Mouse (Mus musculus) myocyte (in vitro differentiated cells): ENCODE data around the gene Kctd5.

ENCODE experiments used
- CEBPB ChIP-seq: IDR thresholded peaks from 2 replicates; pipeline ENCODE4 v1.6.1; 2011; ENCODE audit warnings: mild to moderate bottlenecking, moderate library complexity; ENCODE audit not compliant: poor library complexity, insufficient read depth, severe bottlenecking
- E2F4 ChIP-seq: IDR thresholded peaks from one replicate; pipeline ENCODE4 v1.6.1; 2011; ENCODE audit warnings: mild to moderate bottlenecking, control low read depth, moderate library complexity; ENCODE audit not compliant: insufficient read depth
- MAX ChIP-seq: IDR thresholded peaks from one replicate; pipeline ENCODE4 v1.6.1; 2011; ENCODE audit warnings: low read depth, mild to moderate bottlenecking, control low read depth
- MYOD1 ChIP-seq, 3 experiments: IDR thresholded peaks; one replicate each; pipeline ENCODE4 v1.6.1; 2011; ENCODE audit warnings: control low read depth in 2 of 3, low read depth in 2 of 3, mild to moderate bottlenecking in 2 of 3, moderate library complexity in 1 of 3; ENCODE audit not compliant: insufficient read length in 2 of 3, control insufficient read depth in 1 of 3
- MYOG ChIP-seq, 3 experiments: IDR thresholded peaks; one replicate each; pipeline ENCODE4 v1.6.1; 2011; ENCODE audit warnings: control low read depth in 2 of 3, low read depth in 2 of 3, mild to moderate bottlenecking in 2 of 3; ENCODE audit not compliant: insufficient read length in 2 of 3, control insufficient read depth in 1 of 3, insufficient read depth in 1 of 3
- POLR2A ChIP-seq: IDR thresholded peaks from one replicate; pipeline ENCODE4 v1.6.1; 2011; ENCODE audit warnings: low read depth, mild to moderate bottlenecking, control low read depth, moderate library complexity; ENCODE audit not compliant: insufficient read length
- POLR2AphosphoS2 ChIP-seq: IDR thresholded peaks from one replicate; pipeline ENCODE4 v1.6.1; 2011; ENCODE audit warnings: low read depth, control low read depth; ENCODE audit not compliant: insufficient read length
- REST ChIP-seq: IDR thresholded peaks from one replicate; pipeline ENCODE4 v1.6.1; 2011; ENCODE audit warnings: mild to moderate bottlenecking, control low read depth, moderate library complexity; ENCODE audit not compliant: insufficient read depth, insufficient read length
- TCF12 ChIP-seq: IDR thresholded peaks from one replicate; pipeline ENCODE4 v1.6.1; 2011; ENCODE audit warnings: mild to moderate bottlenecking, control low read depth; ENCODE audit not compliant: poor library complexity, insufficient read depth, severe bottlenecking
- TCF3 ChIP-seq: IDR thresholded peaks from one replicate; pipeline ENCODE4 v1.6.1; 2011; ENCODE audit warnings: low read depth, control low read depth; ENCODE audit not compliant: insufficient read length
- USF1 ChIP-seq: IDR thresholded peaks from one replicate; pipeline ENCODE4 v1.6.1; 2011; ENCODE audit warnings: low read depth, mild to moderate bottlenecking, control low read depth, moderate library complexity

- no peak for TF ChIP-seq POLR2A
- TF ChIP-seq MYOG (IDR thresholded peaks at IDR 0.05; ENCODE audit: control insufficient read depth in 1 of 3, insufficient read depth in 1 of 3, insufficient read length in 2 of 3, low read depth in 2 of 3): no peak
- TF ChIP-seq TCF12: no peak
- no peak for TF ChIP-seq E2F4
- no peak for TF ChIP-seq POLR2AphosphoS2
- no peak for TF ChIP-seq REST
- TF ChIP-seq USF1: no peak
- no peak for TF ChIP-seq MAX
- no peak for TF ChIP-seq MYOD1 (IDR thresholded peaks at IDR 0.05; ENCODE audit: control insufficient read depth in 1 of 3, insufficient read length in 2 of 3, low read depth in 2 of 3)
- TF ChIP-seq CEBPB: no peak
- TF ChIP-seq TCF3: no peak
Measured at GRCm38 (mm10) chr17:24090575-24090974, 17.3 kb upstream of the Kctd5 start.
